Mouse (Mus musculus) embryonic stem cell, embryonic (primary cell): Measurements from ENCODE around the gene Gm11172.

Source experiments
- CTCF ChIA-PET, 4 experiments: fragments of 300-600 bp in 2 of 4; fragments of 350-600 bp in 2 of 4; sonication (Branson Sonifier 250); formaldehyde crosslinking; loops; one replicate each; lab custom pipeline; 2022; ENCODE audit warnings: inconsistent platforms in 2 of 4; lab: Charles Lee
- POLR2A ChIA-PET, 4 experiments: fragments of 300-600 bp in 2 of 4; fragments of 350-600 bp in 2 of 4; sonication (Branson Sonifier 250); formaldehyde crosslinking; loops; one replicate each; lab custom pipeline; 2022; ENCODE audit warnings: antibody characterized with exemption in 4 of 4, inconsistent platforms in 1 of 4; lab: Charles Lee

Gene Gm11172

DNA sequence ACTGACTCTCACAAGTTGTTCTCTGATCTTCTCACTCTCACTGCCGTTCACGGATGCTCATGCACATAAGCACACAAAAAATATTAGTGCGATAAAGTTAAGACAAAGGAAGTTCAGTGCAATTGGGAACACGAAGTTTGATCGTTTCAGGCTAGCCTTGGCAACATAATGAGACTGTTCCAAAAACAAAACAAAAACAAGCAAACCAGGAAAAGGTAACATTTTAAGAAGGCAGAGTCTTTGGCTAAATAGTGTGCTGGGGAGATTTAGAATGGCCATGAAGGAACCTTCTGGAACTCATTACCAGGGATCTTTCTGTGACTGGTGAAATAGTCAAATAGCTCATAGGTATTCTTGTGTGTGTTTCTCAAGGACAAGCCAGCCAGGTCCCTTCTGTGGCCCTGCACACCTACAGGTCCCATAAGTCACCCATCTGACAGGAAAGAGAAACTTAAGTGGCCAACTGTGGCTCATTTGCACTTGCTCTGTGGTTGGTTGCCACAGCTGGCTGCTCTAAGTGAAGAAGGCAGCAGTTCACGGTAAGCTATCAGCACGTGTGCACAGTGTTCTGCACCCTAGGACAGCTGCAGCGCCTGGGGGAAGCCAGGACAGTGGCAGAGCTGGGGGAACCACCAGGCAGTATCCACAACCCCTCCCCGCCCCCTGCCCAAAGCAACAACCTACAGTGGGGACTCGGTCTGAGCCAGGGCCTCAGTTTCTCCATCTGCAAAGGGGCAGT, 6.8 kb upstream of the Gm11172 start, which contains the start of gene Prm1:
TSS of gene Prm1 (minus strand) at position 51 of the 739 bp plus-strand sequence.
- POLR2A ChIA-PET: interaction anchor here in 2 of 4 experiments (1.1 to 1.2 kb wide), 2 partner anchors 12 to 13 kb away, joined by 3 read pairs; no protein-coding TSS in a partner anchor
- CTCF ChIA-PET: interaction anchor here in 1 of 4 experiments (2.6 kb wide), 1 partner anchor 19 kb away, joined by 6 read pairs; no protein-coding TSS in a partner anchor

DNA sequence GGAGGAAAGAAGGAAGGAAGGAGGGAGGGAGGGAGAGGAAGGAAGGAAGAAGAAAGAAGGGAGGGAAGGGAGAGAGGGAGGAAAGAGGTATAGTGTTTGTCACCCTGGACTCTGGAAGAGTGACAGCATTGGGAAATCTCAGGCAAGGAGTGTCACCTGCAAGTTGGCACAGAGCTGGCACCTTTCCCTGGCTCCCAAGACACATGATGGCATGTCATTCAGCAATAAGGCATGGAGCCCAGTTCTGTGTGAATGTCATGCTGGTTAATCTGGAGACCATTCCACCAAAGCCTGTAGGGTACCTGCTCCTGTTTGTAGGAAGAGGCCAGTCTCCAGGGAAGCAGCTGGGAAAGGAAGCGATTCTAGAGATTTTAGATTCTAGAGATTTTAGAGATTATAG, 2.3 kb upstream of the Gm11172 start:
- ChIA-PET CTCF (interaction anchor here in 1 of 4 experiments (1.1 kb wide), 1 partner anchor 170 kb away, joined by 3 read pairs; no protein-coding TSS in a partner anchor), POLR2A (interaction anchor here in 1 of 4 experiments (0.7 kb wide), 1 partner anchor 22 kb away, joined by 3 read pairs; the partner anchor contains the start of gene Tnp2)

DNA sequence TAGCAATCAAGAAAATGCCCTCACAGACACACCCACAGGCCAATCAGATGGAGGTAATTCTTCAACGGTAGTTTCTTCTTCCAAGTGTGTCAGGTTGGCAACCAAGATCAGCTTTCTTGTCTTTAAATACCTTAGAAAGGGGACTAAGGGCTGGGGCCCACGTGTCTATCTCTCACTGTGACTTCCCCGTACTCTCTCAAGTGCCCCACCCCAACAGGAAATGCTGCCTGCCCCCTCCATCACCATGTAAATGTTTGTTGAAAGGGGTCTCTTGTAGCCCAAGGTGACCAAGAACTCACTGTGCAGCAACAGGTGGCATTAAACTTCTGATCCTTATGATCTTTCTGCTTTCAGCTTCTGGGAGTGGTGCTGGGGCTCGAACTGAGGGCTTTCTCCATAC, 1.0 kb downstream of the Gm11172 start:
- ChIA-PET CTCF (no interaction called here), POLR2A (interaction anchor here in 1 of 4 experiments (0.9 kb wide), 1 partner anchor 25 kb away, joined by 3 read pairs; no protein-coding TSS in a partner anchor)

DNA sequence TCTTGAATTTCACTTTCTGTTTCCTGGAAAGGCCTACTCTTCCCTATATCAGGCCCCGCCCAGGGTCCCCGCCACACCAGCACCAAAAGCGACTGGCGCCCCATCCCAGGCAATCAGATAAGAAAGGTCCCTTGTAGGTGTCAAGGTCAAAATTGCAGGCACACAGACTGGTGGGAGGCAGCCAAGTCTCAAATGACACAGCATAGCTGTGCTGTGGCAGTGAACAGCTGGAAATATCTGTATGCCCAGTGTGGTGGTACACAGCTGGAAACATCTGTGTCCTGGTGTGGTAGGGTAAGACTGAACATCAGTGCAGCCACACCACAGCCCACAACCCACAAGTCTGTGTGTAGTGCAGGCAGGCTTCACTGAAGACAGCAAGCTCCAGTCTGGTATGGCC, 2.1 kb downstream of the Gm11172 start:
- ChIA-PET POLR2A (interaction anchor here in 2 of 4 experiments (0.9 to 1.2 kb wide), 3 partner anchors 12 to 24 kb away, joined by 3 to 4 read pairs (median 3); partner anchors contain the start of gene Rmi2 (in 1 of the 2)), CTCF (interaction anchor here in 2 of 4 experiments (0.6 to 1.4 kb wide), 2 partner anchors 27 to 31 kb away, joined by 3 read pairs; no protein-coding TSS in a partner anchor)

DNA sequence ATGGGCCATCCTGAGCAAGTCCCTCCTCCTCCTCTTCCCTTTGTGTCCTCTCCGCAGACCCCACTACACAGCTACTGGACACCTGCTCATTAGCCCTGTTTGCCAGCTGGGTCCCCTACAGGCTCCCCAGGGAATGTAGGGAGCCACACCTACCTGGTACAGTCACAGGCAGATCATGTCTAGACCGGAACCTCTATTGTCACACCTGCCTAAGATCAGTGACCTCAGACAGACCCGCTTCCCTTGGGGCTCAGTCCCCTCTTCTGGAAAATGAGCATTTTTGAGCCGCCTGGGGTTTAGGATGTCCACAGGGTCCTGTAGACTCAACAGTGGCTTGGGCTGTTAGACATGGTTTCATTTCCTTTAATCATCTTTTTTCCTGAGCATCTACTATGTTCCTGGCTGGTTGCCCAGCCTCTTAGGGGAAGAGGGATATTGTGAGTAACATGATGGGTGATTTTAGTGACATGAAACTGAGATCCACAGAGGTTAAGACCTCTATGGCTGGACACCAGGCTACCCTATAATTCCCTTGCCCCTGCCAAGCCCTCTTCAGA, 5.9 kb downstream of the Gm11172 start:
- ChIA-PET POLR2A (interaction anchor here in 3 of 4 experiments (0.6 to 1.4 kb wide), 5 partner anchors 12 to 48 kb away, joined by 3 to 7 read pairs (median 3); partner anchors contain the start of gene Rmi2 (in 1 of the 3)), CTCF (interaction anchor here in 1 of 4 experiments (0.6 kb wide), 1 partner anchor 52 kb away, joined by 3 read pairs; no protein-coding TSS in a partner anchor)

DNA sequence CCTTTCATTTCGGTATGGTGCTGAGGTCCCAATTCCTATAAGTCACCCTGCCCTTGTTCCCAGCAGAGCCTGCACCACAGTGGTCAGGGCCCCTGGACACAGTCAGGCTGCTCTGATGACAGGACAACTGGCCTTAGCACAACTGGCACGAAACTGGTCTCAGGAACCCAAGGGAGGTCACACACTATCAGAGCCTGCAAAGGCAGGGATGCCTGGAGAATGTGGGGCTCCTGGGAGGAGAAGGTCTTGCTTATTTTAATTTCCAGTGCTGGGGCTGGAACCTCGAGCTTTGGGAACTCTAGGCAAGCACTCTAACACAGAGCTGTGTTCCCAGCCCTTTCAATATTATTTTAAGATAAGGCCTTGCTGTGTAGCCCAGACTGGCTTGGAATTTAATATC, 7.3 kb downstream of the Gm11172 start:
- CTCF ChIA-PET: interaction anchor here in 1 of 4 experiments (1.1 kb wide), 1 partner anchor 26 kb away, joined by 4 read pairs; no protein-coding TSS in a partner anchor
- POLR2A ChIA-PET: interaction anchor here in 1 of 4 experiments (0.6 kb wide), 1 partner anchor 283 kb away, joined by 3 read pairs; no protein-coding TSS in a partner anchor

DNA sequence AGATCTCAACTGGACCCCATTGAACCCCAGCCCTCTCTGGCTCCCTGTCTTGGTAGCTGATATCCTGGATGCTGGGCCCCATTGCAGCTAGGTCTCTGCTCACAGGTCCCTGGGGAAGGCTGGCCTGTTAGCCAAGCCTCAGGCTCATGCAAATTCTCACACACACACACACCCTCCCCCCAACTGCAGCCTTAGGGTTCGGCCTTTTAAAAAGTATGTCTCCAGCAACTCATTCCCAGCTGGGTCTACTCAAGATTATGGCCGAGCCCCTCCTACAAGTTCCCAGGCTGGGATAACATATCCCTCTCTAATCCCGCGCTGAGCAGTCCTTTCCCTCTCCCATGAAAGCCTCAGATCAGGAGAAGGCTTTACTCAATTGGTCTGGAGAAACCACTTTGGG, 8.7 kb downstream of the Gm11172 start:
- ChIA-PET POLR2A (no interaction called here), CTCF (no interaction called here)

DNA sequence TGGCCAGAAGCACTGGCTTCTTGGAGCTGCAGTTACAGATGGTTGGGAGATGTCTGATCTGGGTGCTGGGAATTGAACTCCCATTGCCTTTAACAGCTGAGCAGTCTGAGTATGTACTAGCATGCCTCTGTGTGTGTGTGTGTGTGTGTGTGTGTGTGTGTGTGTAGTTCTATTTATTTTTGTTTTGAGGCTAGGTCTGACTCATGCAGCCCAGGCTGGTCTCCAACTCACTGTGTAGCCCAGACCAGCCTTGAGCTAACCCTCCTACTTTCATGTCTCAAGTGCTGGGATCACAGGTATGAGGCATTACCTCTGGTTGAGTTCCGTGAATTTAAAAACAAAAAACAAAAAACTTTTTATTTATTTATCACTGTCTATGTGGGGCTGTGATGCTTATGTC, 11.8 kb downstream of the Gm11172 start:
- ChIA-PET POLR2A (interaction anchor here in 1 of 4 experiments (0.6 kb wide), 1 partner anchor 9 kb away, joined by 3 read pairs; no protein-coding TSS in a partner anchor), CTCF (no interaction called here)

DNA sequence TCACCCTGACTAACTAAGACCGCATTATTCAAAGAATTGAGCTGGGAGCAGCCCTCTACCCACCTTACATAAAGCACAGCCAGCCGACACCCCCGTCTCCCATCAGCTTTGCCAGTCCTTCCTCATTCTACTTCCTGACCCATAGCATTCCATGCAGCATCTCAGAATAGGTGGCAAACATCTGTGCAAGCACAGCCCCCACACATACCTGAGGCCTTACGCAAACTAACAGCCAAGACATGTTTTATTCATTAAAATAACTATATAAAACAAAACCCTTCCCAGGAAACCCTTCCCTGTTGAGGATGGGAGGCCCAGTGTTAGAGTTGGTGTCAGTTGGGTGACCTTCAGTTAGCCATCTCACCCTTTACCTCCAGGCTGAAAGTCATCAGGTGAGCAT, 13.1 kb downstream of the Gm11172 start:
- CTCF ChIA-PET: no interaction called here

DNA sequence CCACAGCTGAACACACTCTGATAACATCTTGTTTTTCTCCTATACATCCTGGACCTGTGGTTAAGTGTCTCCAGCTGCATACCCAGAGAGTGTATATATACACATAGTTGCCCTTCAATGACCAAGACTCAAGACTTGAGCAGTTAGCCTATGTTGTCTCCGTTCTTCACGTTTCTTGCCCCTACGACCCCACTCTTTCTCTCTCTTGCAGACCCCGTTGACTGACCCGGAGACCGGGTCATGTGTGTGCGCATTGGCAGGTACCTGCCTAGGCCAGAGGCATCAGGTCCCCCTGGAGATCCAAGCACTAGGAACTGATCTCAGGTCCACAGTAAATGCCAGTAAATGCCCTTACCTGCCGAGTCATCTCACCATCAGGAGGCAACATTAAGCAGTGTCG, 14.6 kb downstream of the Gm11172 start:
- ChIA-PET CTCF (interaction anchor here in 1 of 4 experiments (0.6 kb wide), 1 partner anchor 143 kb away, joined by 4 read pairs; no protein-coding TSS in a partner anchor), POLR2A (no interaction called here)

More for the DNA sequence above, 13.1 kb downstream of the Gm11172 start:
- POLR2A ChIA-PET: no interaction called here

DNA sequence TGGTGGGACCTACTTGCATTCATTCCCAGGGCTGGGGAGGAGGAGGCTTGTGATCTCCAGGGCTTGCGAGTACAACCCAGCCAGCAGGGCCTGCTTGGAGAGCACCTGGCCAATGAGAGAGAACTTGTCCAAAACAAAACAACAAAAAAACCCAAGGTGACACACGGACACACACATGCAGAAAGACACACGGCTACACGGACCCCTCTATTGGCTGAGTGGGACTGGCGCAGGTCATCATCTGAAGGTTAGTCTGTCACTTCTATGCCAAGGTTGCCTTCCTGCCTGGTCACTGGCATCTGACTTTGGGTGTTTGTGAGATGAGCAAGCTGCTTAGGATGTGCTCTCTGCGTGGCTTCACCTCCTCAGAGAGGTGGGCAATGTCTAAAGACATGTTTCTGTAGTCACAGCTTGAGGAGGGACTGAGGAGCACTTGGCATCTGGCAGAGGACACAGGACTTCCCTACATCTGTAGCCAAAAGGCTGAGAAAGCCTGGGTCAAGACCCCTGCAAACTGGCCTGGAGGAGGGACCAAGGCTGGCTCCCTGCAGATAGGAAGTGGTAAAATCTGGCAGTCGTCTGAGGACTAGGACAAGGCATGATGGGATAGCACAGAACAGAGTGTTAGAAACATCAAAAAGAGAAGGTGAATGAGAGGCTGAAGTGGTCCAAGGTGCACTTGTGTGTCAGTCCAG, 15.2 kb downstream of the Gm11172 start:
- ChIA-PET CTCF (interaction anchor here in 2 of 4 experiments (0.6 to 1.0 kb wide), 2 partner anchors 40 to 142 kb away, joined by 3 to 4 read pairs; partner anchors contain the start of gene Tnp2 (in 1 of the 2)), POLR2A (no interaction called here)

DNA sequence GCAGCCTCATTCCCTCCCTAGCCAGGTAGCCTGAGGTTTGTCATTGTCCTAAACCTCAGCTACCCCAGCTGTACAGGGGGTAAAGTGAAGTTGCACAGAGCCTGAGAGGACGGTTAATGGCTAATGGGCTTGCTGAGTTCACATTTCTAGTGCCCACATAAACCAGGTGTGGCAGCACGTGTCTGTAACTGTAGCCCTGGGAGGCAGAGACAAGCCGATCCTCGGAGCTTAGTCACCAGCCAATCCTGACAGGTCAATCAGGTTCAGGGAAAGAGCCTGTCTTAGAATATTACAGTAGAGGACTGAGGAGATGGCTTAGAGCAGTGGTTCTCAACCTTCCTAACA, 15.7 kb downstream of the Gm11172 start:
- CTCF ChIA-PET: interaction anchor here in 1 of 4 experiments (1.0 kb wide), 1 partner anchor 40 kb away, joined by 3 read pairs; the partner anchor contains the start of gene Tnp2
- POLR2A ChIA-PET: no interaction called here

DNA sequence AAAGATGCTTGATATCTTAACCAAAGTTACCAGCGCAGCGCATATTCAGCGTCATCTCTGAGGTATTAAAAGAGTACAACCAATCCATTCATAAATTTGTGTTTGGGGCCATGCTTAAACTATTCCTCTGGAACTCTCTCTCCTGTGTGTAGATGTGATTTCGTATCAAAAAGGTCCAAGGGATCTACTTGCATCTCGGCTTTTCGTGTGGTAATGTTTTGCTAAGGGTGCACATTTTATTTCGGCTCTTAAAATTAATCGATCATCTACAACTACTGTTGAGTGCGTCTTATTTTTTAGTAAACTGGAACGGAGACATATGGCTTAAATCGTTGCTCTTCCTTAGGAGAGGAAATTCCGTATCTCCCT, 21.8 kb downstream of the Gm11172 start:
- ChIA-PET CTCF (interaction anchor here in 1 of 4 experiments (1.0 kb wide), 1 partner anchor 49 kb away, joined by 3 read pairs; the partner anchor contains the start of gene Socs1), POLR2A (interaction anchor here (0.6 to 2.1 kb wide), 23 partner anchors 9 to 476 kb away, joined by 3 to 12 read pairs (median 4); partner anchors contain the start of genes Dexi (in 1 of the 4), Nubp1 (in 1 of the 4), Socs1 (in 1 of the 4) and Tnp2 (in 1 of the 4))

DNA sequence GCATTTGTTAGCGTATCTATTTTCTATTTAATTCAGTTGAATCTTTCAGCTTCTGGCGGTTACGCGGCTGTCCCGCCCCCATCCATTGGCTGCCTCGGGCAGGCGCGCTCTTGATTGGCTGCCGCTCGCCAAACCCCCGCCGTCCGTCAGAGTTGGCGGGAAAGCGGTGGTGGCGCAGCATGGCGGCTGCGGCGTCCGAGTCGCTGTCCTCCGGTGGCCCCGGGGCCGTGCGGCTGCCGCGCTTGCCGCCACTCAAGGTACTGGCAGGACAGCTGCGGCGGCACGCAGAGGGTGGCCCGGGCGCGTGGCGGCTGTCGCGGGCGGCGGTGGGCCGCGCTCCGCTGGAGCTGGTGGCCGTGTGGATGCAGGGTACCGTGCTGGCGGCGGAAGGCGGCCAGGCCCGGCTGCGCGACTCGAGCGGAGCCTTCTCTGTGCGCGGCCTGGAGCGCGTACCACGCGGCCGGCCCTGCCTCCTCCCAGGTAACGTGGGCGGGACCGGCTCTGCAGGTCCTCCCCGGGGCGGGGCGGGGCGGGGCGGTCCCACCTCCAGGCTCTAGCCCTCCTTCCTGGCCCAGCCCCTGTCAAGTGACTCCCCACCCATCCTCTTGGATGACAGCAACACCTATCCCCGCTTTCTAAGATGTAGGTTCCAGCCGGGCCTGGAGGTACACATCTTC, 22.3 kb downstream of the Gm11172 start, which contains the start of gene Rmi2:
TSS of gene Rmi2 (plus strand) at position 149 of the 677 bp plus-strand sequence.
- ChIA-PET CTCF (interaction anchor here in 3 of 4 experiments (0.6 to 1.0 kb wide), 5 partner anchors 9 to 195 kb away, joined by 3 to 5 read pairs (median 3); partner anchors contain the start of gene Socs1 (in 1 of the 3)), POLR2A (interaction anchor here (0.6 to 2.1 kb wide), 25 partner anchors 9 to 477 kb away, joined by 3 to 12 read pairs (median 4); partner anchors contain the start of genes Dexi (in 1 of the 4), Nubp1 (in 1 of the 4), Socs1 (in 1 of the 4) and Tnp2 (in 1 of the 4))

DNA sequence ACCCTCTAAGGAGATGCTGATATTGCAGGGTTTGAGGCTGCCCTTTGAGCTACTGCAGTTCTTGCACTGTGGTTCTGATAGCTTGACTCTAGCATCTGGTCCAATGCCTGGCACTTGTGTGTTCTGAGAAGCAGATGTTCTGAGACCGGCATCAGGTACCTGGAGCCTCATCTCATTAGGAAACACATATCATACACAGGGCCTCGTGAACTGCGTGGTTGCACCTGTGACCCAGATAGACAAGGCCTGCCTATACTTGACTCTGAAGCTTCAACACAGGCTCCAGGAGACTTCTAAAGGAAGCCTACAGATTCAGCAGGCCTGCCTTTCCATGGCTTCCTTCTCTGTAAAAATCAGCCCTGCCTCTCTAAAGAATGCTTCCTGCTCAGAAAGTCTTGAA, 23.7 kb downstream of the Gm11172 start:
- POLR2A ChIA-PET: interaction anchor here in 2 of 4 experiments (1.4 to 2.1 kb wide), 2 partner anchors 7 to 51 kb away, joined by 4 to 8 read pairs; partner anchors contain the start of gene Socs1 (in 1 of the 2)

DNA sequence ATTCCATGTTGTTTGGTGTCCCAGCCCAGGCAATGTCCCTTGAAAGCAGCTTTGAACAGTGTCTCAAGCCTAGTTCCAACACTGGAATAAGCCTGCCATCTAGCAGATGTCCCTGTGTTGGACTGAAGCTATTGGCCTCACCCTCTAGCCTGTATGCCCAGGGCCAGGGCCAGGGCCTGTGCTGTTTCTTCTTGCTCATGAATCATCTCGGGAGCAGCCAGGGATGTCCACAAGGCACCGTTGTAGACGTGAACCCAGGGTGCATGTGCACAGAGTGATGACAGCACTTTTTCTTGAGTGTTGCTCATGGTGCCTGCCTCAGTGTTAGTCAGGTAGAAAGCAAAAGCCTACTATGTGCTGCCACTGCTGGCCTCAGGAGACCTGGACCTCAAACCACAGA, 24.5 kb downstream of the Gm11172 start:
- CTCF ChIA-PET: no interaction called here
- POLR2A ChIA-PET: no interaction called here

More for the DNA sequence above, 23.7 kb downstream of the Gm11172 start:
- CTCF ChIA-PET: interaction anchor here in 1 of 4 experiments (1.0 kb wide), 1 partner anchor 50 kb away, joined by 3 read pairs; no protein-coding TSS in a partner anchor

DNA sequence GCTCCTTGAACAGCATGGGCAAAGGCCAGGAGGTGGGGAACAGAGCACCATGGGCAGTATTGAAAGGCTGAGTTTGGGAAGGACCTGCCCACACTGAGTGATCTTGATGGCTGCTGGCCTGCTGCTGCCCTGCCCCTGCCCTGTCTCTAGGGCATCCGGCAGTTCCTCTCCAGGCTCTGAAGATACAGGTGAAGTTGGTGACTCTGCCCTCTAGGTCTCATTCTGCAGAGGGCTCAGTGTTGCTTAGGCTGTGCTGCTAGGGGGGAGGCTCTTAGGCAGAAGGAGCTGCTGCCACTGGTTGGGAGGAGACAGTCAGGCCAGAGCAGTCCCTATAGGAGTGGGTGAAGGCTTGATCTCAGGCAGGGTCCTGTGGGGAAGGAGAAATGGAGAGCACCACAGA, 25.2 kb downstream of the Gm11172 start:
- CTCF ChIA-PET: interaction anchor here in 1 of 4 experiments (1.0 kb wide), 1 partner anchor 8 kb away, joined by 3 read pairs; no protein-coding TSS in a partner anchor
- POLR2A ChIA-PET: no interaction called here
